Mouse (Mus musculus): ENCODE measurements around the gene Gnb5.
"Not testable (repeated sequence)": the region's sequence is repeated elsewhere in the genome, so short reads cannot be mapped to it uniquely, and the experiment has no call there.

Gene Gnb5

GRCm38 (mm10) chr9:75357087-75357654 is 51.1 kb downstream of the Gnb5 start:
- no peak for DNase-seq (ENCODE audit: low read depth)

DNA sequence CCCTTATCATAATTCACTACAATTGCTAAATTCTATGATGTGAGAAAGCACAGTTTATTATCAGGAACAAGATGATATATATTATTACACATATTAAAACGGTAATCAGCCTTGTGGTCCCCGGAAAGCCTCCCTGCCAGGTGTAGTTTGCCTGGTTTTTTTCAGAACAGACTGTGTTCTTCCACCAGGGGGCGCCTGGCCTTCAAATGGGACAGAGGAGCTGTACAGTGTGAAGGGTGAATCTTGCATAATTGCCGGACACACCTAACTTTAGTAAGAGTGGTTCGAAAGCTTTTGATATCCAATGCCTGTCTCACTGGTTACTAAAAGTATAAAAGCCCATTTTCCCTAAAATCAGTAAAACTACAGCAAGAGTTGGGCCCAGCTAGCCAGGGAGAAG is 55.6 kb downstream of the Gnb5 start:
- peak; percentile 64 for DNase-seq (ENCODE audit: low read depth)

DNA sequence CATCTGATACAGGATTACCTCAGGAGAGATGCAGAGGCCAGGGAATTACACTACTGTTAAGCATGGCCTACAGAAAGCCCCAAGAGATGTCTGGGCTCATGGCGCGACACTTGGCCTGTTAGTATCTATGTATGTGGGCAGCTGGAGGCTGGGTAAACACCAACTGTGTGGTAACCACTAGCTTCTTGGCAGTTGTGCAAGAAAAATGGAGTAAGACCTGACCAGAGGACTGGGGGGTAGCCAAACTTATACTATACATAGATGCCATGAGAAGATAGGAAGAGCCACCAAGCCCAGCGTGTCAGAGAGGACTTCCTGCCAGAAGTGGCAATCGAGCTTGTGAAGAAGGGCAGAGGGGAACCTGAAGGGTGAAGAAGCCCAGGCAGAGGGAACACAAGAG is 56.1 kb downstream of the Gnb5 start:
- DNase-seq (ENCODE audit: low read depth), result no peak

GRCm38 (mm10) chr9:75363001-75363400 is 56.9 kb downstream of the Gnb5 start:
- no peak for DNase-seq (ENCODE audit: low read depth)

DNA sequence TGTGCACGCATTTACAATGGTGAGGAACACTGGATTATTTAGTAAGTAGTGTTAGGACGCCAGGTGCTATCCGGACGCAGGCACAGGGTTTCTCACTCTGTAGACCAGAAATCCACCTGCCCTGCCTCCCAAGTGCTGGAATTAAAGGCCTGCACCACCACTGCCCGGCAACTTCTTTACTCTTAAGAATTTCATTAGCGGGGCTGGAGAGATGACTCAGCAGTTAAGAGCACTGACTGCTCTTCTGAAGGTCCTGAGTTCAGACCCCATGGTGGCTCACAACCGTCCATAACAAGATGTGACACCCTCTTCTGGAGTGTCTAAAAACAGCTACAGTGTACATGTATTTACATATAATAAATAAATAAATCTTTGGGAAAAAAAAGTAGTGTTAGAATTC is 57.6 kb downstream of the Gnb5 start:
- not testable (repeated sequence) for DNase-seq (ENCODE audit: low read depth)

GRCm38 (mm10) chr9:75365195-75365594 is 59.1 kb downstream of the Gnb5 start:
- DNase-seq (ENCODE audit: low read depth), result no peak

DNA sequence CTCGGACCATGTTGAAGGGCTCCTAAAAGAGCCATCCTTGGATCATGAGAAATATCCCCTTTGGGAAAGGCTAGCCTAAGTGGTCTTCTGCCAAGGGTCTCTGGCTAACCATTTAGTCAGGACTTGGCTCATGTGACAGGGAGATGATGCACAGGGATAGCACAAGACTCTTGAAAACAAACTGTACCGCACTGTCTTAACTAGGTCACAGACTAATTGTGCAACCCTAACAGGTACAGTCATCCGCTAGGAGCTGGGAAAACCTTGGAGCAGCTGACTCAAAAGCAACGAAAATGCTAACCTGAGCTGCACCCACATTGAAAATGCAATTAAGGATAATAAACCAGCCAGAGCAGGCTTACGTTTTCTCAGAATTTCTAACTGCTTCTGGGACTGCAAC is 60.1 kb downstream of the Gnb5 start:
- DNase-seq (ENCODE audit: low read depth), result no peak

DNA sequence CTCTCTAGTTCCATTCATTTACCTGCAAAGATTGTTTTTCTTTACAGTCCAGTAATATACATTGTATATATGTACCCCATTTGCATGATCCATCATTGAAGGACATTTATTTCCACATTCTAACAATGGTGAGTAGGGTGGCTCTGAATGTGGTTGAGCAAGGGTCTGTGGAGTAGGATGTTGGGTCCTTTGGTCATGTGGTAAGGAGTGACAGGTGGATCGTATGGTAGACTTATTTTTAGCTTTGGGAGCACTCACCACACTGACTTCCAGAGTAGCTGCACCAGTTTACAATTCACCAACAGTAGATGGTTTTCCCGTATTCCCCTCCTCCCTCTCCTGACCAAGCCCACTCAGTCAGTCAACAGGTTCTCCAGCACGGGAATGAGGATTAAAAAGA is 62.7 kb downstream of the Gnb5 start:
- no peak for DNase-seq (ENCODE audit: low read depth)

DNA sequence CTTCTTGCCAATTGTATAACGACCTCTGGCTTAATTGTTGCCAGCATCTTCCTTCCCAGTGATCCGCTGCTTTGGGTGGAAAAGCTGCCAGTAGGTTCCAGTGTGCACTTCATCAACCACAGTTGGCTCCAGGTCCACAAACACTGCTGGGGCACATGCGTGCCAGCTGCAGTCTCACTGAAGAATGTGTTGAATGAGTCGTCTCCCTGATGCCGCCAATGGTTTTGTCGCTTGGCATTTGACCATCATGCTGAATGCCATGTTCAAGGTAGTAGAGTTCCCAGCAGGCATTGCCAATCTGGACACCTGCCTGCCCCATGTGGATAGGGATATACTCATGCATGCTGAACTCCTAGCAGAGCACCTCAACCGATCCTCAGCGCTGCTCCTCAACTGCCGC is 69.5 kb downstream of the Gnb5 start:
- DNase-seq (ENCODE audit: low read depth), result no peak

DNA sequence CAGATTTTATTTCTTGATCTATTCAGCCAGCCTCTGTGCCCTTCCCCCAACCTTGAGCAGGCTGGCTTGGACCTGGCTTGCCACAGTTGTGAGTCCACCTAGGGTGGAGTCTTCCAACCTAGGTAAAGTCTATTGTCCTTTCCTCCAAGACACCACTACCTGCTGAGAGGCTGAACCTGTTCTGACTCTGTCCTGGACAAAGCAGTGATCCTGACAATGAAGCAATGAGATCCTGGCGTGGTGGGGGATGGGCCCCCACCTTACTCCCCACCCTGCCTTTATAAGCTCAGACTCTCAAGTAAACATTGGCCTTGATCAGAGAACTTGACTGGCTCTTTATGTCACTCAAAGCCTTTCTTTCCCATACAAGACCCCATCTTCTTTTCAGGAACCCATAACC is 70.3 kb downstream of the Gnb5 start:
- DNase-seq (ENCODE audit: low read depth), result no peak

- DNase-seq (ENCODE audit: low read depth), result no peak
Measured at GRCm38 (mm10) chr9:75378774-75379173, 72.7 kb downstream of the Gnb5 start.

DNA sequence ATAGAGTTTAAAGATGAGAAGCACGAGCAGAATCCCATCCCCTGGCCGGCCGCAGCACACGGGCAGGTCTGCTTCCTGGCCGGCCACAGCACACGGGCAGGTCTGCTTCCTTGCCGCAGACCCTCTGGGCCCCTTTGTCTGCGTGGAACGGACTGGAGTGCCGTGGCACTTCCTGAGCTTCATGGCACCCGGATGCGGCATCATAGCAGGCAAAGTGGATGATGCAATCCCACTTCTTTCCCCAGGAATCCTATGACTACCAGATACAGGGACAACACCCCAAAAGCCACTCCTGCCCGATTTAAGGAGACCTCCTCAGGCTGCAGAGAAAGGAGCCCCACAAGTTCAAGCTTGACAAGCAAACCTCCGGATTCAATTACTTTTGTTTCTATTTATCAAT is 76.7 kb downstream of the Gnb5 start:
- DNase-seq (ENCODE audit: low read depth), result no peak

GRCm38 (mm10) chr9:75383785-75384184 is 77.7 kb downstream of the Gnb5 start:
- no peak for DNase-seq (ENCODE audit: low read depth)

- DNase-seq (ENCODE audit: low read depth), result no peak
Measured at GRCm38 (mm10) chr9:75384337-75384962, 78.4 kb downstream of the Gnb5 start.

- no peak for DNase-seq (ENCODE audit: low read depth)
Measured at GRCm38 (mm10) chr9:75385218-75385974, 79.3 kb downstream of the Gnb5 start.

DNA sequence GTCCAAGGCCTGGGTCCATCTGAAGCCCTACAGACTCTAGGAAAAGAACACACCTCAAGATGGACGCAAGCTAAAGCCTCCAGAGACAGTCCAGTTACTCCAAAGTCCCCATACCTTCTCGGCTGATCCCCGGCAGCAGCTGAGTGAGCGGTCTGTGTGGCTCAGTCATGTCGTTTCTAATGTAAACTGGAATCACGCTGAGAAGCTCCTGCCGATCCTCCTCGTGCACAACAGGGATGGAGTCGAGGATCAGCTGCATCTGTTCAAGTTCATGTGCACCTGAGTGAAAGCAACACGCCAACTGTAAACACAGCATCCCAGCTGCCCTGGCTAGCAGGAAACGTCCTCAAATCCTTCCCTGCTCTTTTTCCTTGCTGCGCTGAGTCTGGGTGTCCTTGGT is 87.2 kb downstream of the Gnb5 start:
- DNase-seq (ENCODE audit: low read depth), result no peak
